Mouse (Mus musculus) embryonic facial prominence, embryonic 13.5 days (tissue): ENCODE measurements around the gene Asap3. TPM values are rescaled to one million over a fixed set of nuclear protein-coding genes. Genes with fewer than 3 reads are reported as not detected.

ENCODE experiments used
- ATAC-seq: fragments of 200-750 bp; cut with Nextera tagmentation; 2 replicates; pipeline ENCODE4 v1.8.0; 2017; ENCODE audit warnings: low read depth; ENCODE audit not compliant: insufficient number of reproducible peaks, insufficient read depth, low FRiP score, low TSS enrichment
- H3K27ac ChIP-seq: fragments of 300-500 bp; sonication (generic); 2 replicates; pipeline ENCODE4 v1.5.1; 2015; ENCODE audit warnings: moderate library complexity, mild to moderate bottlenecking, inconsistent platforms
- H3K27me3 ChIP-seq: fragments of 300-500 bp; sonication (generic); 2 replicates; pipeline ENCODE4 v1.6.1; 2015; ENCODE audit warnings: mild to moderate bottlenecking, inconsistent platforms
- H3K36me3 ChIP-seq: fragments of 300-500 bp; sonication (generic); 2 replicates; pipeline ENCODE4 v1.6.1; 2015; ENCODE audit warnings: mild to moderate bottlenecking, inconsistent platforms
- H3K4me1 ChIP-seq: fragments of 300-500 bp; sonication (generic); 2 replicates; pipeline ENCODE4 v1.6.1; 2015; ENCODE audit warnings: inconsistent platforms
- H3K4me2 ChIP-seq: fragments of 300-500 bp; sonication (generic); 2 replicates; pipeline ENCODE4 v1.6.1; 2015; ENCODE audit warnings: moderate library complexity, mild to moderate bottlenecking, inconsistent platforms
- H3K4me3 ChIP-seq: fragments of 300-500 bp; sonication (generic); 2 replicates; pipeline ENCODE4 v1.5.1; 2015; ENCODE audit warnings: mild to moderate bottlenecking, inconsistent platforms
- H3K9ac ChIP-seq: fragments of 300-500 bp; sonication (generic); 2 replicates; pipeline ENCODE4 v1.6.1; 2015; ENCODE audit warnings: mild to moderate bottlenecking, inconsistent platforms
- H3K9me3 ChIP-seq: fragments of 300-500 bp; sonication (generic); 2 replicates; pipeline ENCODE4 v1.6.1; 2016; ENCODE audit warnings: inconsistent platforms
- WGBS: fragments of 180-500 bp; shearing (Covaris S2); methylation state at CpG from one replicate; pipeline ENCODE4 v1.1.7; 2015; ENCODE audit warnings: mixed read lengths; 5-methylcytosine and 5-hydroxymethylcytosine counted together
- polyA plus RNA-seq: library from polyadenylated mRNA; unstranded; fragments of >200 nt; fragmentation: Nextera tagmentation; extraction: Ambion mirVana; gene quantifications from 2 replicates; pipeline ENCODE4 v1.2.1, GENCODE M21; 2015

The Asap3 gene
- polyA plus RNA-seq, 1 experiment from 2014 or later, result 10.9 TPM

- H3K4me2 ChIP-seq, result peak overlapping the region; percentile 91
- peaks cover 21% of the 10 kb centered on the region for H3K27me3 ChIP-seq
- H3K4me3 ChIP-seq, result peak overlapping the region; percentile 75
- H3K9me3 ChIP-seq, result no peaks in the 10 kb centered on the region
- peaks cover 39% of the 10 kb centered on the region for H3K36me3 ChIP-seq
- peak overlapping the region; percentile 94 for H3K27ac ChIP-seq
- under 1% methylated on average over 29 of the region's 29 CpGs for WGBS
- H3K4me1 ChIP-seq, result peaks cover 38% of the 10 kb centered on the region
- peak; percentile 79 for ATAC-seq
- peak overlapping the region; percentile 81 for H3K9ac ChIP-seq
Measured at GRCm38 (mm10) chr4:136285811-136286371, 79.7 kb downstream of the Asap3 start.

GRCm38 (mm10) chr4:136289918-136290780, 84.0 kb downstream of the Asap3 start:
- Histone ChIP-seq H3K4me2 (no peak overlapping the region), H3K9ac (peak overlapping the region; percentile 8; the same call in 1 of the 2 replicates), H3K36me3 (peaks cover 77% of the 10 kb centered on the region), H3K4me1 (peaks cover 13% of the 10 kb centered on the region), H3K27ac (no peak overlapping the region), H3K27me3 (peaks cover 21% of the 10 kb centered on the region), H3K9me3 (no peaks in the 10 kb centered on the region), H3K4me3 (no peak overlapping the region)
- ATAC-seq, result no peak
- WGBS, result 44% methylated on average over 66 of the region's 66 CpGs

- Histone ChIP-seq H3K36me3 (peaks cover 78% of the 10 kb centered on the region), H3K9ac (peak overlapping the region; percentile 8; the same call in 1 of the 2 replicates), H3K27me3 (peaks cover 21% of the 10 kb centered on the region), H3K4me2 (no peak overlapping the region), H3K9me3 (no peaks in the 10 kb centered on the region), H3K27ac (no peak overlapping the region), H3K4me3 (no peak overlapping the region), H3K4me1 (peaks cover 13% of the 10 kb centered on the region)
- ATAC-seq, result no peak
- 68% methylated on average over 39 of the region's 39 CpGs for WGBS
Measured at GRCm38 (mm10) chr4:136290781-136291595, 84.8 kb downstream of the Asap3 start.

- peaks cover 81% of the 10 kb centered on the region for H3K36me3 ChIP-seq
- no peak overlapping the region for H3K4me3 ChIP-seq
- WGBS, result 90% methylated on average over 6 of the region's 6 CpGs
- peaks cover 21% of the 10 kb centered on the region for H3K27me3 ChIP-seq
- no peak for ATAC-seq
- H3K27ac ChIP-seq, result no peak overlapping the region
- no peak overlapping the region for H3K4me2 ChIP-seq
- no peak overlapping the region for H3K9ac ChIP-seq
- H3K9me3 ChIP-seq, result no peaks in the 10 kb centered on the region
- H3K4me1 ChIP-seq, result peaks cover 8% of the 10 kb centered on the region
Measured at GRCm38 (mm10) chr4:136291692-136292091, 85.5 kb downstream of the Asap3 start.

Other genes with a start within 250 kb of the Asap3 start
- gene Gale, start 242.6 kb upstream of the Asap3 start, polyA plus RNA-seq, result 34.6 and 38.5 TPM in 2 replicates
- gene Lypla2, start 233.7 kb upstream of the Asap3 start, polyA plus RNA-seq, result 105 and 117 TPM in 2 replicates
- 59.5 and 59.9 TPM in 2 replicates for gene Pithd1, start 219.1 kb upstream of the Asap3 start, polyA plus RNA-seq
- 42.5 and 43.0 TPM in 2 replicates for gene Eloa, start 184.6 kb upstream of the Asap3 start, polyA plus RNA-seq
- 447 and 551 TPM in 2 replicates for gene Rpl11, start 152.9 kb upstream of the Asap3 start, polyA plus RNA-seq
- gene Id3, start 62.9 kb upstream of the Asap3 start, polyA plus RNA-seq, result 540 and 613 TPM in 2 replicates
- 6.4 and 7.1 TPM in 2 replicates for gene E2f2, start 34.0 kb upstream of the Asap3 start, polyA plus RNA-seq
- gene Tcea3, start 41.4 kb downstream of the Asap3 start, polyA plus RNA-seq, result 3.6 and 7.3 TPM in 2 replicates
- gene Zfp46, start 78.3 kb downstream of the Asap3 start, polyA plus RNA-seq, result 25.2 and 30.5 TPM in 2 replicates
- gene Hnrnpr, start 104.6 kb downstream of the Asap3 start, polyA plus RNA-seq, result 256 and 263 TPM in 2 replicates
- gene Htr1d, start 217.2 kb downstream of the Asap3 start, polyA plus RNA-seq, result 0.52 and 0.56 TPM in 2 replicates